19 mouse cellular contexts compared by ENCODE assay signal in the genomic region with DNA sequence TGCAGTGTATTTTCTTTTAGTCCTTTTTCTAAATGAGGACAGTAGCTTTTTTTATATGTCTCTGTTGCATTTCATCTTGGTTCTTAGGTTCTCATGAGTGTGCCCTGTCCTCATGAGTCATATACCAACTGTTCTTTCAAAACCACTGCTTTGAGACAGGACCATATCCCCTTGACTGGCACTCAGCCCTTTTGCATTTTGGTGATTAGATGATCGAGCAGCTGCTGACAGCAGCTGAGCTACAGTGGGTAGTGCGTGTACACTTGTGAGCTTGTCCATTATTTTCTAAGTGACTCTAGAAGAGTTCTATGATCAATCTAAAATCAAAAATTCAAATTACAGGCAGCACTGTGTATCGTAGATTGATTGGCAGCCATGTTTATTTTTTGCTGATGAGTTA. TPM values are rescaled to one million over a fixed set of nuclear protein-coding genes. Genes with fewer than 3 reads are reported as not detected.
DNase-seq lines count a peak whose midpoint lies in the region; ATAC-seq lines count a peak whose summit lies in the region.
"Had no signal": no experiment of that assay in that cellular context is flagged by ENCODE, and none has a peak within 500 bp of the region (broad histone marks: within the 10 kb centered on the region; RNA-seq: fewer than 3 reads in every experiment).

No protein-coding gene starts in this region.

- peak; percentile 29; the same call in 1 of the 2 replicates for ATAC-seq in frontal cortex, adult (ENCODE audit: low TSS enrichment)
- ATAC-seq in inflammation-experienced regulatory T-cells, adult 6 months, result peak; percentile 19
- ATAC-seq: forebrain, embryonic 14.5 days; forebrain, postnatal 0 days; intestine, postnatal 0 days; Patski had no signal

- DNase-seq in frontal cortex, adult 2 months (ENCODE audit: extremely low spot score in 1 of 2, low spot score in 1 of 2), result no peak
- DNase-seq in CD4-positive helper T cell, adult 2 months (ENCODE audit: low read depth, low spot score), result peak; percentile 24
- DNase-seq in layer of hippocampus, adult 11-12 months (ENCODE audit: low spot score), result no peak
- no peak for DNase-seq in ovary, postnatal 14 days (ENCODE audit: low spot score)
- DNase-seq: adrenal gland, postnatal 10 days; adrenal gland, postnatal 36 days; B cell, adult 2 months; cerebellum, adult 18-20 months; cerebellum, adult 9-10 months; cerebellum, postnatal 25 days; forebrain, postnatal 0 days; gastrocnemius, postnatal 10 days; gastrocnemius, postnatal 36 days; heart, adult 11 months had no signal

RNA-seq across cellular contexts. Expression of a gene that starts 28.0 kb away (rescaled TPM):
- polyA plus RNA-seq in frontal cortex, adult 2 months (2012; rRNA removed), result 44.1 TPM in 2 replicates
- 10 to 100 TPM in 2 of 3 experiments, 1 to 10 TPM in 1; 6.9 to 14.5 (median 11.6) TPM for polyA plus RNA-seq in inflammation-experienced regulatory T-cells, adult 6 months (2017; shearing (Covaris generic))
